Mouse (Mus musculus) kidney, postnatal 25 days (tissue): ENCODE measurements around the gene Prg4.

Source experiments
- DNase-seq, 2 experiments: peaks; one replicate each; pipeline ENCODE4 v3.0.0; 2021; ENCODE audit warnings: mixed read lengths in 2 of 2

The Prg4 gene

DNA sequence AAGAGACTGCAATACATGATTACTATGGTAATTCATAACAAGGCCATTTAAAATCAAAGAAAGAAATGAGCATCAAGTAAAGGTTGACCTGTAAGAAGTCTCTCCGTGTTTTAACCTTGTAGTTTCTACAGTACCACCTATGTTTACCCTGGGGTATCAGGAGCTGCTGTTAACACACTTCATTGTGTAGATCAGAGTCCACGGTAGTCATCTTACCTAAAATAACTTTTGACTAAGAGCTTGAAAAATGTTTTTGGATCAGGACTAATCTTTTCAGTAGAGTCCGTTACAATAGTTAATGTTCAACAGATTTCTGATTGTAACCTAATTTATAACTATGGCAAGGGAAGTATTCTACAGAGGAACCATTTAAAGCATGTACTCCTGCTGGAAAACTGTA, 61.4 kb downstream of the Prg4 start:
- DNase-seq, result no peak

GRCm38 (mm10) chr1:150403914-150404313, 62.1 kb downstream of the Prg4 start:
- DNase-seq, result no peak
